Mouse (Mus musculus) ES-Bruce4 (cell line): ENCODE results near the gene Id4. TPM values are rescaled to one million over a fixed set of nuclear protein-coding genes. Genes with fewer than 3 reads are reported as not detected.

Experiments
- H3K27ac ChIP-seq: 2 replicates; pipeline ENCODE4 v1.5.1; 2012; ENCODE audit warnings: low read length, inconsistent platforms; ENCODE audit not compliant: insufficient read depth
- H3K27me3 ChIP-seq: 2 replicates; pipeline ENCODE4 v1.6.1; 2012; ENCODE audit warnings: mild to moderate bottlenecking, low read length, inconsistent platforms; ENCODE audit not compliant: control insufficient read depth, poor library complexity, insufficient read depth, severe bottlenecking
- H3K36me3 ChIP-seq: 2 replicates; pipeline ENCODE4 v1.6.1; 2012; ENCODE audit warnings: inconsistent platforms, mild to moderate bottlenecking, low read length, moderate library complexity; ENCODE audit not compliant: control insufficient read depth, poor library complexity, insufficient read depth, severe bottlenecking
- H3K4me1 ChIP-seq: one replicate; pipeline ENCODE4 v1.8.1; 2011; ENCODE audit warnings: low read length; ENCODE audit not compliant: control insufficient read depth, insufficient read depth
- H3K4me3 ChIP-seq: 2 replicates; pipeline ENCODE4 v1.5.1; 2011; ENCODE audit warnings: low read depth, mild to moderate bottlenecking, low read length
- H3K9ac ChIP-seq: 2 replicates; pipeline ENCODE4 v1.6.1; 2012; ENCODE audit warnings: low read depth, mild to moderate bottlenecking, inconsistent platforms; ENCODE audit not compliant: poor library complexity, severe bottlenecking
- H3K9me3 ChIP-seq: replicated peaks from 2 replicates; pipeline ENCODE4 v1.6.1; 2012; ENCODE audit warnings: mild to moderate bottlenecking, low read length, inconsistent platforms; ENCODE audit not compliant: control insufficient read depth, poor library complexity, insufficient read depth, severe bottlenecking
- CTCF ChIP-seq: IDR thresholded peaks from one replicate; pipeline ENCODE4 v1.8.1; 2011; ENCODE audit warnings: low read depth, low read length
- EP300 ChIP-seq: IDR thresholded peaks from 2 replicates; pipeline ENCODE4 v1.6.1; 2011; ENCODE audit warnings: low read depth, low read length; ENCODE audit not compliant: insufficient read depth
- POLR2A ChIP-seq: IDR thresholded peaks from one replicate; pipeline ENCODE4 v1.8.1; 2011; ENCODE audit warnings: low read length; ENCODE audit not compliant: insufficient read depth
- polyA plus RNA-seq: library from polyadenylated mRNA; stranded (reverse); fragments of >200 nt; gene quantifications from 2 replicates; pipeline ENCODE4 v1.2.4, GENCODE M21; 2011; ENCODE audit warnings: low read depth; ENCODE audit not compliant: missing spikeins, insufficient read depth, insufficient read length

Gene Id4
- polyA plus RNA-seq, 1 experiment = 4.9 TPM

- Histone ChIP-seq H3K4me3 (no peak overlapping the region), H3K36me3 (no peaks in the 10 kb centered on the region), H3K4me1 (no peaks in the 10 kb centered on the region), H3K27ac (no peak overlapping the region), H3K27me3 (peaks cover 1% of the 10 kb centered on the region; the same call in 1 of the 2 replicates), H3K9ac (no peak overlapping the region), H3K9me3 (no peaks in the 10 kb centered on the region)
- no peak for TF ChIP-seq CTCF
- no peak for TF ChIP-seq POLR2A
- TF ChIP-seq EP300 = no peak
Observed at GRCm38 (mm10) chr13:48236865-48237264, 24.2 kb upstream of the Id4 start.

GRCm38 (mm10) chr13:48237516-48237915 is 23.5 kb upstream of the Id4 start:
- no peak for TF ChIP-seq EP300
- TF ChIP-seq CTCF = peak; percentile 6
- no peak for TF ChIP-seq POLR2A
- no peak overlapping the region for H3K27ac ChIP-seq

DNA sequence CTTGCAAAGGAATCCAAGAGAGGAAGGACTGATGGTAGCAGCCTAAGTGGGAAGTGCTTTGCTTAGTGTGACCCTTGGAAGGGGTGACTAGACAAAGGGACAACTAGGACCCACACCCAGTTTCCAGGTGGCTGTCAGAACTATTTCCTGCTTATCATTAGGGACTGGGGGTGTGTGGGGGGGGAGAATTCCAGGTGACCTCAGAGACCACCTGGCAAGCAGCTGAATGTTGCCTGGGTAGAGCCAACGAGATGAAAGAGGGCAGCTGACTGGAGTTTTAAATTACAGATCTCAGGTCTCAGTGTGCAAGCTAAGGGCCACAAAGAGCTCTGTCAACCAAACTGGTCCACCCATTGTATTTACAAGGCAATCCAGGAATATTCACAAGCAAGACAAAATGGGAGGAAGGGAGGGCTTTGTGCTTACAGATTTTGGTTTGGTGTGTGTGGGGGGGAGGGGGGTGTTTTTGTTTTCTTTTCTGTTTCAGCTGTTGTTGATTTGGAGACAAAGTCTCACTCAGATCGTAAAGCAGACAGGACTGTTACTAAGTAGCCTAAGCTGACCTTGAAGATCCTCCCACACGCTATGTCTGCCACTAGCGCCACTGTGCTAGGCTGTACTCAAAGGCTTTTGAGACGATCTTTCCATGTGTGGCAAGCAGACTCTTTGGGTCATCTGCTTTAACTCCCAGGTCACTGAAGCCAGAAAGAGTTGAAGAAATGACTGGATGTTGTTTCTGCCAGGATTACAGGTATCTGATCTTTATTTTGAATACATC is 15.6 kb upstream of the Id4 start:
- Histone ChIP-seq H3K9ac (no peak overlapping the region), H3K36me3 (no peaks in the 10 kb centered on the region), H3K4me1 (peaks cover 2% of the 10 kb centered on the region), H3K4me3 (no peak overlapping the region), H3K9me3 (no peaks in the 10 kb centered on the region), H3K27me3 (no peaks in the 10 kb centered on the region), H3K27ac (peak overlapping the region; percentile 67)
- no peak for TF ChIP-seq POLR2A
- no peak for TF ChIP-seq CTCF
- peak; percentile 96 for TF ChIP-seq EP300

More at GRCm38 (mm10) chr13:48237516-48237915, 23.5 kb upstream of the Id4 start:
- H3K36me3 ChIP-seq = no peaks in the 10 kb centered on the region
- no peaks in the 10 kb centered on the region for H3K9me3 ChIP-seq
- peaks cover 1% of the 10 kb centered on the region; the same call in 1 of the 2 replicates for H3K27me3 ChIP-seq
- H3K4me1 ChIP-seq = no peaks in the 10 kb centered on the region
- H3K4me3 ChIP-seq = no peak overlapping the region
- no peak overlapping the region for H3K9ac ChIP-seq

DNA sequence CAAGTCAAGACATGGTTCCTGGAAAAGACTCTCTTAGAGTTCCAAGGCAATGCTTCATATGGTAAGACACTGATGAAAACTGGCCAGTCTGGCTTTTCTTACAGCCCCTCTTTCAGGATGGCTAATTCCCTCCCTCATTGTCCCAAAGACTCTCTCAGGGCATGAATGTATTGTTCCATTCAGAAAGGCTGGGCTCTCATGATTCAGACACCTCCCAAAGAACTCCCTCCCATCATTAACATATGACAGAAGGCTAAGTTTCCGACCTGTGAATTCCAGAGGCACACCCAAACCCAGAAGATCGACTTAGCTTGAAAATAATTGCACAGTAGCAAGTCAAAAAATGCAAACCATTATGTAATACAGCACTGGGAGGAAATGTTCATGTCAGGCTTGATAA is 8.5 kb upstream of the Id4 start:
- TF ChIP-seq CTCF (no peak), POLR2A (no peak), EP300 (no peak)
- no peak overlapping the region for H3K4me3 ChIP-seq
- no peaks in the 10 kb centered on the region for H3K27me3 ChIP-seq
- no peak overlapping the region for H3K9ac ChIP-seq
- peaks cover 7% of the 10 kb centered on the region for H3K9me3 ChIP-seq
- H3K36me3 ChIP-seq = no peaks in the 10 kb centered on the region
- peaks cover 5% of the 10 kb centered on the region for H3K4me1 ChIP-seq
- H3K27ac ChIP-seq = no peak overlapping the region

GRCm38 (mm10) chr13:48255026-48255425 is 6.0 kb upstream of the Id4 start:
- Histone ChIP-seq H3K27me3 (no peaks in the 10 kb centered on the region), H3K27ac (no peak overlapping the region), H3K4me3 (no peak overlapping the region), H3K4me1 (peaks cover 5% of the 10 kb centered on the region), H3K9ac (no peak overlapping the region), H3K36me3 (no peaks in the 10 kb centered on the region), H3K9me3 (peaks cover 7% of the 10 kb centered on the region)
- TF ChIP-seq POLR2A = no peak
- no peak for TF ChIP-seq EP300
- peak; percentile 42 for TF ChIP-seq CTCF
